Mouse (Mus musculus): ENCODE results near the gene Cotl1. TPM values are rescaled to one million over a fixed set of nuclear protein-coding genes. Genes with fewer than 3 reads are reported as not detected.

The Cotl1 gene
- total and polyA plus RNA-seq, 2 experiments = 12.4 to 40.3 TPM

- H3K4me1 ChIP-seq (ENCODE audit: control insufficient read depth, insufficient read depth, low read length) = no peaks in the 10 kb centered on the region; the same call in 1 of the 2 replicates
- H3K27ac ChIP-seq (replicated peaks; ENCODE audit: insufficient read depth, low read depth, low read length) = no peak overlapping the region
- no peak overlapping the region for H3K4me3 ChIP-seq (ENCODE audit: insufficient read depth, low read depth, low read length)
- DNase-seq (ENCODE audit: extremely low read depth, low read depth, low spot score) = no peak
- no peak overlapping the region for H3K9ac ChIP-seq (ENCODE audit: low read depth, low read length)
- H3K36me3 ChIP-seq (ENCODE audit: control insufficient read depth, insufficient read depth, low read length) = no peaks in the 10 kb centered on the region
- TF ChIP-seq CTCF (IDR thresholded peaks at IDR 0.05; ENCODE audit: low read depth, low read length) (no peak), POLR2A (IDR thresholded peaks at IDR 0.05; ENCODE audit: extremely low read depth, insufficient read depth, low read length) (no peak)
- no peaks in the 10 kb centered on the region for H3K79me2 ChIP-seq (ENCODE audit: control insufficient read depth, insufficient read depth, low read length)
- no peaks in the 10 kb centered on the region for H3K27me3 ChIP-seq (ENCODE audit: control insufficient read depth, insufficient read depth, low read length)
- WGBS = 46% methylated on average over 8 of the region's 8 CpGs
Measured at GRCm38 (mm10) chr8:119844577-119844976, 4.2 kb upstream of the Cotl1 start.

- H3K27me3 ChIP-seq (ENCODE audit: control insufficient read depth, insufficient read depth, low read length) = no peaks in the 10 kb centered on the region
- WGBS = 2% methylated on average over 4 of the region's 4 CpGs
- peak; percentile 69 for TF ChIP-seq CTCF (IDR thresholded peaks at IDR 0.05; ENCODE audit: low read depth, low read length)
- TF ChIP-seq POLR2A (IDR thresholded peaks at IDR 0.05; ENCODE audit: extremely low read depth, insufficient read depth, low read length) = no peak
Measured at GRCm38 (mm10) chr8:119843444-119843843, 3.1 kb upstream of the Cotl1 start.

GRCm38 (mm10) chr8:119840905-119841411 is 614 bp upstream of the Cotl1 start:
- no peak for TF ChIP-seq CTCF (IDR thresholded peaks at IDR 0.05; ENCODE audit: low read depth, low read length)
- TF ChIP-seq POLR2A (IDR thresholded peaks at IDR 0.05; ENCODE audit: extremely low read depth, insufficient read depth, low read length) = no peak
- peak; percentile 59 for DNase-seq (ENCODE audit: extremely low read depth, low read depth, low spot score)
- peak overlapping the region; percentile 88; the same call in 1 of the 2 replicates for H3K4me3 ChIP-seq (ENCODE audit: insufficient read depth, low read depth, low read length)
- H3K27ac ChIP-seq (replicated peaks; ENCODE audit: insufficient read depth, low read depth, low read length) = no peak overlapping the region
- H3K9ac ChIP-seq (ENCODE audit: low read depth, low read length) = no peak overlapping the region
- no peaks in the 10 kb centered on the region for H3K27me3 ChIP-seq (ENCODE audit: control insufficient read depth, insufficient read depth, low read length)
- no peaks in the 10 kb centered on the region for H3K79me2 ChIP-seq (ENCODE audit: control insufficient read depth, insufficient read depth, low read length)
- no peaks in the 10 kb centered on the region for H3K36me3 ChIP-seq (ENCODE audit: control insufficient read depth, insufficient read depth, low read length)
- peaks cover 4% of the 10 kb centered on the region; the same call in 1 of the 2 replicates for H3K4me1 ChIP-seq (ENCODE audit: control insufficient read depth, insufficient read depth, low read length)
- WGBS = 14% methylated on average over 8 of the region's 8 CpGs

More at GRCm38 (mm10) chr8:119843444-119843843, 3.1 kb upstream of the Cotl1 start:
- Histone ChIP-seq H3K9ac (ENCODE audit: low read depth, low read length) (no peak overlapping the region), H3K4me3 (ENCODE audit: insufficient read depth, low read depth, low read length) (no peak overlapping the region), H3K27ac (replicated peaks; ENCODE audit: insufficient read depth, low read depth, low read length) (no peak overlapping the region), H3K4me1 (ENCODE audit: control insufficient read depth, insufficient read depth, low read length) (no peaks in the 10 kb centered on the region; the same call in 1 of the 2 replicates), H3K36me3 (ENCODE audit: control insufficient read depth, insufficient read depth, low read length) (no peaks in the 10 kb centered on the region), H3K79me2 (ENCODE audit: control insufficient read depth, insufficient read depth, low read length) (no peaks in the 10 kb centered on the region)
- peak; percentile 62 for DNase-seq (ENCODE audit: extremely low read depth, low read depth, low spot score)

GRCm38 (mm10) chr8:119839419-119840021 is 824 bp downstream of the Cotl1 start:
- Histone ChIP-seq H3K9ac (ENCODE audit: low read depth, low read length) (peak overlapping the region; percentile 94), H3K27ac (replicated peaks; ENCODE audit: insufficient read depth, low read depth, low read length) (peak overlapping the region; percentile 41), H3K79me2 (ENCODE audit: control insufficient read depth, insufficient read depth, low read length) (no peaks in the 10 kb centered on the region), H3K27me3 (ENCODE audit: control insufficient read depth, insufficient read depth, low read length) (no peaks in the 10 kb centered on the region), H3K36me3 (ENCODE audit: control insufficient read depth, insufficient read depth, low read length) (no peaks in the 10 kb centered on the region), H3K4me3 (ENCODE audit: insufficient read depth, low read depth, low read length) (peak overlapping the region; percentile 88), H3K4me1 (ENCODE audit: control insufficient read depth, insufficient read depth, low read length) (peaks cover 8% of the 10 kb centered on the region)
- no peak for DNase-seq (ENCODE audit: extremely low read depth, low read depth, low spot score)
- TF ChIP-seq POLR2A (IDR thresholded peaks at IDR 0.05; ENCODE audit: extremely low read depth, insufficient read depth, low read length) (no peak), CTCF (IDR thresholded peaks at IDR 0.05; ENCODE audit: low read depth, low read length) (no peak)
- 47% methylated on average over 14 of the region's 14 CpGs for WGBS

GRCm38 (mm10) chr8:119838983-119839340 is 1.4 kb downstream of the Cotl1 start:
- 74% methylated on average over 4 of the region's 4 CpGs for WGBS

More at GRCm38 (mm10) chr8:119838983-119839340, 1.4 kb downstream of the Cotl1 start:
- Histone ChIP-seq H3K27me3 (ENCODE audit: control insufficient read depth, insufficient read depth, low read length) (no peaks in the 10 kb centered on the region), H3K4me1 (ENCODE audit: control insufficient read depth, insufficient read depth, low read length) (peaks cover 10% of the 10 kb centered on the region), H3K36me3 (ENCODE audit: control insufficient read depth, insufficient read depth, low read length) (no peaks in the 10 kb centered on the region), H3K9ac (ENCODE audit: low read depth, low read length) (peak overlapping the region; percentile 94), H3K79me2 (ENCODE audit: control insufficient read depth, insufficient read depth, low read length) (no peaks in the 10 kb centered on the region), H3K4me3 (ENCODE audit: insufficient read depth, low read depth, low read length) (peak overlapping the region; percentile 88), H3K27ac (replicated peaks; ENCODE audit: insufficient read depth, low read depth, low read length) (peak overlapping the region; percentile 37; the same call in 1 of the 2 replicates)
- no peak for TF ChIP-seq POLR2A (IDR thresholded peaks at IDR 0.05; ENCODE audit: extremely low read depth, insufficient read depth, low read length)
- TF ChIP-seq CTCF (IDR thresholded peaks at IDR 0.05; ENCODE audit: low read depth, low read length) = no peak
- no peak for DNase-seq (ENCODE audit: extremely low read depth, low read depth, low spot score)
